Mouse (Mus musculus): ENCODE results near the gene Specc1l.

DNA sequence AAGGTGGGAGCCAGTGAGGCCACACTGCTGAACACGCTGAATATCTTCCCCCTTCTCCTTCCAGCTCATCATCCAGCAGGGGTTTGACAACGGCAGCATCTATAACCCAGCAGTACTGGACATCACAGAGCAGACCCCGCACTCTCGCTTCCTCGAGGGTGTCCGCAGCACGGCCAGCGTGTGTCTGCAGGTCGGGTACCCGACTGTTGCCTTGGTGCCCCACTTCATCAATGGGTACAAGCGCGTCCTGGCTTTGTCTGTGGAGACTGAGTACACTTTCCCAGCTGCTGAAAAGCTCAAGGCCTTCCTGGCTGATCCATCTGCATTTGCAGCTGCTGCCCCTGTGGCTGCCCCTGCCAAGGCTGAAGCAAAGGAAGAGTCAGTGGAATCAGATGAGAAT lies 140.7 kb downstream of the Specc1l start:
- no peak for TF ChIP-seq POLR2A (IDR thresholded peaks at IDR 0.05; ENCODE audit: insufficient read depth, low read depth, low read length)
- TF ChIP-seq EP300 (IDR thresholded peaks at IDR 0.05; ENCODE audit: insufficient read depth, low read depth, low read length), result no peak
- no peak for TF ChIP-seq CTCF (IDR thresholded peaks at IDR 0.05)

All from heart, adult 2 months (tissue).